Mouse (Mus musculus) frontal cortex, postnatal 10 days (tissue): Measurements from ENCODE around the gene Nt5c3b.

ENCODE experiments used
- DNase-seq, 2 experiments: peaks; one replicate each; pipeline ENCODE4 v3.0.0; 2022; ENCODE audit warnings: low spot score in 2 of 2, mixed read lengths in 1 of 2

Nt5c3b gene

GRCm38 (mm10) chr11:100441797-100442196, at the start of gene Nt5c3b, which contains the start of gene Klhl10:
TSS of gene Nt5c3b (minus strand) at chr11:100441808.
TSS of gene Klhl10 (plus strand) at chr11:100441917.
- DNase-seq: no peak

DNA sequence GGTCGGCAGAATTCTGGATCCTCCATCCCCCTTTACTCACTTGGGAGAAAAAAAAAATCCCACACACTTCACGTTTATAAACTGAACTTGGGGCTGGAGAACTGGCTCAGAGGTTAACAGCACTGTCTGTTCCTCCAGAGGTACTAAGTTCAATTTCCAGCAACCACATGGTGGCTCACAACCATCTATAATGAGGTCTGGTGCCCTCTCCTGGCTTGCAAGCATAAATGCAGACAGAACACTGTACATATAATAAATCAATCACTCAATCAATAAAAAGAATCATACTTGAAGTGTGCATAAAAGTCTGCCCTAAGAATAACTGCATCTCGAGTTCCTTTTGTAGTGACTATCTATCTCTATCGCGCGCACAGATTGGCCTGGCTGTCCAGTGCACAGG, 49.3 kb upstream of the Nt5c3b start:
- DNase-seq: no peak

DNA sequence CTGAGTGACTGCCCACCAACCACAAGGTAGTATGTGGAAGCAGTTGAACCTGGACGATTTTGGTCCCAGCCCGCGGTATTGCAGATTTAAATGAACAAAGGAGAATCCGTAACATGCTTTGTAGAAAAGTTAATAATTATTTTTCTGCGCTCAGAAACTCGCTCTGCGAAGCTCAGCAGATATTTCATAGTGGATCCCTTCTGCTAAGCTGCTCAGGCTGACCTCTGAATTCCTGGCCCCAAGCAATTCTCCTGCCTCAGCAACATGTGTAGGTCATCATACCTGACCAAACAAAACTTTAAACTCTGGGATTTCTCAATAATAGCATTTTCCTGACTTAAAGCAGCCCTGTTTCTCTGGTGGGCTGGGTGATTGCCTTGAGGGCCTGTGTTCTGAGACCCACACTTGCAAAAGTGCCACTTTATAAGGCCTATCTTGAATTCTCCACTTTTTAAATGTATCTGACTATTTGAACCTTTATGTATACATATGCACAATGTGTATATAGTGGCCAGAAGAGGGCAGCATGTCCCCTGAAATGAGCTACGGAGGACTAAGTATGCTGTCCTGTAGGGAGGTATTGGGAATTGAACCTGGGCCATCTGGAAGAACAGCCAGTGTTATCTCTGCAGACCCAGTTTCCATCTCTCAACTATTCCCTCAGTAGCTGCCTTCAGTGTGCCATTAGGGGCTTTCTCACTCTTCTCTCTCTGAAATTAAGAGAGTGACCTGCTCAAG, 44.4 kb upstream of the Nt5c3b start:
- no peak for DNase-seq

GRCm38 (mm10) chr11:100484461-100484860, 42.9 kb upstream of the Nt5c3b start:
- no peak for DNase-seq

DNA sequence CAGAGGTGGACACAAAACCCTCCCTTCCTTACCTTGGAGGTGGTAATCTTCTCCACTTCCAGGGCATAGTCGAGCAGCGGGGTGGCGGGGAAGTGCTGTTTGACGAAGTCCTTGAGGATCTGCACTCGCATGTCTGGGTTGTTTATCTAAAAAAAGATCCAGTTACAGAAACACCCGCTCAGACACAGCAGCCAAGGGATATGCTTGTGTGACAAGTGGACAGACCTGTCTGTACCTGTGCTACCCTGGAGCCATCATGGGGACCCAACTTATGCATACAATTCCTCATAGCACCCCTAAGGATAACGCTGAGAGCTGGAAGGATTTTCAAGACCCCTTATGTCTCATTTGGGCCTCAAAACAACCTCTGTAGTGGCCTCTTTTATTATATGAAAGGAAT, 37.5 kb upstream of the Nt5c3b start:
- DNase-seq: no peak

DNA sequence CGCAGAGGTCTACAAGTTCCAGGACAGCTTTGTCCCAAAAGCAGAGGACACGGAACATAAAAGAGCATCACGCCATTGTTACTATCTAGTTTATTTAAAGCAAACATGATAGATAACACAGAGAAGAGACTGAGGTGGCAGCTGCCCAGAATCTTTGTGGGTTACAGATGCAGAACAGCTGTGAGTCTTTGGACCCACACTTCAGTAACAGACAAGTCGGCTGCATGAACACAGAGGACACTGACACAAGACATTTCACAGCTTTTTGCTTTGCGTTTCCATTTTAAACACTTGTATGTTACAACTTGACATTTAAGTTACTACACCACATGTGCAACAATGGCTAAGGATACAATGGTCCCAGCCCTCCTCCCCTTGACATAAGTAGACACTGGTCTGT, 34.7 kb upstream of the Nt5c3b start:
- no peak for DNase-seq

- no peak for DNase-seq
Measured at GRCm38 (mm10) chr11:100472935-100473295, 31.3 kb upstream of the Nt5c3b start.

GRCm38 (mm10) chr11:100472197-100472934, 30.8 kb upstream of the Nt5c3b start, which contains the start of gene Klhl11:
TSS of gene Klhl11 (minus strand) at chr11:100472741.
- DNase-seq: peak; percentile 80 to 89

GRCm38 (mm10) chr11:100471352-100472196, 30.0 kb upstream of the Nt5c3b start:
- DNase-seq: peak in 1 of 2 experiments; percentile 16

- no peak for DNase-seq
Measured at GRCm38 (mm10) chr11:100465833-100466232, 24.2 kb upstream of the Nt5c3b start.

DNA sequence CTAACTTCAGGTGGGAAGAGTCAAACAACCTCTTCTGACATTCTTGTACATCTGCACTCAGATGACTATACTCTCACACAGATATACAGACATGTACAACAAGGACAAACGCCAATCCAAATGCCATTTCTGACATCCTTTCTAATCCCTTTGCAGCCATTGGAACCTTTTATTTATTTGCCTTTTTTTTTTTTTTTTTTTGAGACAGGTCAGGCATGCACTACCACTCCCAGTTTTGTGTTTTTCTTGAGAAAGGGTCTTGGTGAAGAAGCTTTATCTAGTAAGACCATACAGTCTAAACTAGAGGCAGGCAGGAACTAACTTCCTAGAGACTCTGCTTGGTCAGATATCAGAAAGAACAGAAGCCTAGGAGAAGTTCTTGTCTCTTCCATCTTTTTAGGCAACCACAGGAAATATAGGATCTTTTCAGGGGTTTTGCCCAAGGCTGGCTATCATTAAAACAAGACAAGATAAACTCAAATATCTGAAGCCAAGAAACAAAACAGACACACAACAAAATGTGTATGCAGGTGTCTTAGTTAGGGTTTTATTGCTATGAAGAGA, 23.7 kb upstream of the Nt5c3b start:
- DNase-seq: no peak

DNA sequence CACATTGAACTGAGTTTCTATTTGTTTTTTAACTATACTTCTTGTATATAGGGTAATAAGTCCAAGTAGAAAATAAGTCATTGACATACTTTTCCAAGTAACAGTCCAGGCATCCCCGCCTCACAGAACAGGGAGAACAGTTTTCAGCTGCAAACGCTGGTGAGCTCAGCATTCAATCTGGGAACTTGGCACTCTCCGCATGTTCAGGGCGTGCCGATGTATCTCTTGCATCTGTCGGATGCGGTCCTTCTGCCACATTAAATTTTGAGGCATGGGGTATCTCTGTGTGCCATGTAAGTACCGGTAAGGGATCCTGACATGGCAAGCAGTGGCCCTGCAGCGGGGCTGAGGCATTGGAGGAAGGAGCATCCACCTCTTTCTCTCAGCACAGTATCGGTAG, 21.1 kb upstream of the Nt5c3b start:
- DNase-seq: no peak

GRCm38 (mm10) chr11:100457711-100458110, 16.1 kb upstream of the Nt5c3b start:
- no peak for DNase-seq

GRCm38 (mm10) chr11:100457247-100457646, 15.6 kb upstream of the Nt5c3b start:
- DNase-seq: no peak

- DNase-seq: no peak
Measured at GRCm38 (mm10) chr11:100442625-100443024, 1.0 kb upstream of the Nt5c3b start.

GRCm38 (mm10) chr11:100440691-100441522, 701 bp downstream of the Nt5c3b start:
- DNase-seq: peak; percentile 72 to 84

DNA sequence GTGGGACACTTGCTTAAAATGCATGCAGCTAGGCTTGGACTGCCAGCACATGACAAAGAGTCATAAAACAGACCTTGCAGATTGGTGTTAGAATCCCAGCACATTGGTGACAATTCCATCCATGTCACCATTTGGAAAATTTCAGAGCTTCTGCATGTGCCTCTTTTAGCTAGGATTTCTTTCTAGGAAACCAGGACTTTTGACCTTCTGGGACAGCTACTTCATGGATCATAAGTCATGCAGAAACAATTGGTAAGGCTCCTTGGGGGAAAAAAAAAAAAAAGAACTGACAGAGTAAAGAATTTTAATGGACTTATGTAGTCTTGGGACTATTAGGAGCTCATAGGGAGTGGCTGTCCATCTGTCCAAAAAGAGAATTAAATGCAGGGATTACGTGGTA, 3.7 kb downstream of the Nt5c3b start:
- no peak for DNase-seq

- DNase-seq: no peak
Measured at GRCm38 (mm10) chr11:100435678-100436246, 5.8 kb downstream of the Nt5c3b start.

GRCm38 (mm10) chr11:100432002-100432401, 9.6 kb downstream of the Nt5c3b start:
- DNase-seq: no peak

- no peak for DNase-seq
Measured at GRCm38 (mm10) chr11:100430052-100430451, 11.6 kb downstream of the Nt5c3b start.
